Mouse (Mus musculus): ENCODE data around the gene Sphk1. TPM values are rescaled to one million over a fixed set of nuclear protein-coding genes. Genes with fewer than 3 reads are reported as not detected.

Gene Sphk1
- total RNA-seq, 2 experiments from 2014 or later: 15.9 to 46.3 TPM

GRCm38 (mm10) chr11:116533341-116534153 is 2.8 kb downstream of the Sphk1 start:
- peak; percentile 50 for ATAC-seq (replicated peaks; ENCODE audit: low FRiP score, poor library complexity, severe bottlenecking)

GRCm38 (mm10) chr11:116534154-116534865 is 3.6 kb downstream of the Sphk1 start:
- ATAC-seq (replicated peaks; ENCODE audit: low FRiP score, poor library complexity, severe bottlenecking): peak; percentile 42

- ATAC-seq (replicated peaks; ENCODE audit: low FRiP score, poor library complexity, severe bottlenecking): 0 out of 2 replicates have a peak, but pooled peaks have one; percentile 7
Observed at GRCm38 (mm10) chr11:116536685-116537084, 6.0 kb downstream of the Sphk1 start.

GRCm38 (mm10) chr11:116537388-116537787 is 6.7 kb downstream of the Sphk1 start:
- no peak for ATAC-seq (replicated peaks; ENCODE audit: low FRiP score, poor library complexity, severe bottlenecking)

- ATAC-seq (replicated peaks; ENCODE audit: low FRiP score, poor library complexity, severe bottlenecking): peak; percentile 9
Observed at GRCm38 (mm10) chr11:116538142-116538735, 7.5 kb downstream of the Sphk1 start.

- ATAC-seq (replicated peaks; ENCODE audit: low FRiP score, poor library complexity, severe bottlenecking): no peak
Observed at GRCm38 (mm10) chr11:116541183-116541582, 10.5 kb downstream of the Sphk1 start.

GRCm38 (mm10) chr11:116543110-116543509 is 12.4 kb downstream of the Sphk1 start:
- ATAC-seq (replicated peaks; ENCODE audit: low FRiP score, poor library complexity, severe bottlenecking): peak; percentile 33; the same call in 1 of the 2 replicates

GRCm38 (mm10) chr11:116547296-116548060 is 16.8 kb downstream of the Sphk1 start:
- ATAC-seq (replicated peaks; ENCODE audit: low FRiP score, poor library complexity, severe bottlenecking): no peak

GRCm38 (mm10) chr11:116548780-116549179 is 18.1 kb downstream of the Sphk1 start:
- no peak for ATAC-seq (replicated peaks; ENCODE audit: low FRiP score, poor library complexity, severe bottlenecking)

GRCm38 (mm10) chr11:116549273-116550038 is 18.7 kb downstream of the Sphk1 start:
- ATAC-seq (replicated peaks; ENCODE audit: low FRiP score, poor library complexity, severe bottlenecking): peak; percentile 72

GRCm38 (mm10) chr11:116550748-116551147 is 20.0 kb downstream of the Sphk1 start:
- no peak for ATAC-seq (replicated peaks; ENCODE audit: low FRiP score, poor library complexity, severe bottlenecking)

GRCm38 (mm10) chr11:116552194-116552593 is 21.5 kb downstream of the Sphk1 start:
- no peak for ATAC-seq (replicated peaks; ENCODE audit: low FRiP score, poor library complexity, severe bottlenecking)

GRCm38 (mm10) chr11:116554171-116554878 is 23.6 kb downstream of the Sphk1 start:
- 0 out of 2 replicates have a peak, but pooled peaks have one; percentile 24 for ATAC-seq (replicated peaks; ENCODE audit: low FRiP score, poor library complexity, severe bottlenecking)

- ATAC-seq (replicated peaks; ENCODE audit: low FRiP score, poor library complexity, severe bottlenecking): no peak
Observed at GRCm38 (mm10) chr11:116555572-116555971, 24.8 kb downstream of the Sphk1 start.

- ATAC-seq (replicated peaks; ENCODE audit: low FRiP score, poor library complexity, severe bottlenecking): no peak
Observed at GRCm38 (mm10) chr11:116556308-116556707, 25.6 kb downstream of the Sphk1 start.

- ATAC-seq (replicated peaks; ENCODE audit: low FRiP score, poor library complexity, severe bottlenecking): no peak
Observed at GRCm38 (mm10) chr11:116565283-116566041, 34.7 kb downstream of the Sphk1 start.

GRCm38 (mm10) chr11:116567531-116567930 is 36.8 kb downstream of the Sphk1 start:
- no peak for ATAC-seq (replicated peaks; ENCODE audit: low FRiP score, poor library complexity, severe bottlenecking)

GRCm38 (mm10) chr11:116570821-116571220 is 40.1 kb downstream of the Sphk1 start:
- ATAC-seq (replicated peaks; ENCODE audit: low FRiP score, poor library complexity, severe bottlenecking): no peak
